Mouse (Mus musculus): ENCODE results near the gene Carns1. TPM values are rescaled to one million over a fixed set of nuclear protein-coding genes. Genes with fewer than 3 reads are reported as not detected.
"Not testable (repeated sequence)": the region's sequence is repeated elsewhere in the genome, so short reads cannot be mapped to it uniquely, and the experiment has no call there.

Carns1 gene
- polyA plus RNA-seq, 1 experiment, result 14.4 TPM

- peak; percentile 39 for DNase-seq
- no peak for TF ChIP-seq CTCF (IDR thresholded peaks at IDR 0.05; ENCODE audit: insufficient read depth, low read length)
- TF ChIP-seq POLR2A (IDR thresholded peaks at IDR 0.05; ENCODE audit: borderline replicate concordance, extremely low read depth, low read depth, low read length), result no peak
Measured at GRCm38 (mm10) chr19:4126759-4127495, 48.4 kb downstream of the Carns1 start.

DNA sequence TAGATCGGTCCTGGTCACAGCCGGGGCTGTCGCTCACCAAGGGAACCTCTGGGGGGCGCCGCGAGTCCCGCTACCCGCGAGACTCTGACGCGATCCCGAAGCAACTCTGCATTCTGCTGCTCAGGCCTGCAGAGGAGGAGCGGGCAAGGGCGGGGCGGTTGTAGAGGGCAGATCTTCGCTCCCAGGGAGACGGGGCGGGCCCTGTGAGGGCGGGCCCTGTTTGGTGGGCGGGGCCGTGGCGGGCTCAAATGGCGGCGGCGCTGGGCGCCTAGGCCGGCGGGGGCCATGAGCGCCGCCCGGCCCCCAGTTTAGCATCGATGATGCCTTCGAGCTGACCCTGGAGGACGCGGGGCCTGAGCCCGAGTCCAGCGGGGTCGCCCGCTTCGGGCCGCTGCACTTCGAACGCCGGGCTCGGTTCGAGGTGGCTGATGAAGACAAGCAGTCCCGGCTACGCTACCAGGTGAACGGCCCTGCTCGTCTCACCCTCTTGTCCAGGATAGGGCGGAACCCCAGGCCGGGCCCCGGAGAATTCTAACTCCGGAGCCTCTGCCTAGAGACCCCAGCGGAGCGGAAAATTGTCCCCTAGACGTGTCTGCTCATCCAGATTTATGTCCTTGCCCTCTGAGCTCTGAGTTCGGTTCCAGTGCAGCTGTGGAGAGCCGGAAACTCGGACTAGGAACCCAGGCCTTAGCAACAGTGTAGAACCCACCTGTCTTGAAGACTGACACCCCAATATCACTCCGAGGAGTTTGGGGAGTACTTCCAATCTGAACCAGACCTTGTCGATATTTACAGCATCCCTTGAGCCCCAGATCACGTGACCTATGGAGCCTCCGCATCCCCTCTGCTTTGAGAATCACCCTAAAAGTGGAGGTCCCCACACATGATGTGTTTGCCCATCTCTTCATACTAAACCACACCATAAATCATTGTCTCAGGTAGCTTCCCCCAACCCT is 49.3 kb downstream of the Carns1 start, which contains the start of gene Aip:
TSS of gene Aip (minus strand) at position 118 of the 956 bp plus-strand sequence.
- 1% methylated on average over 61 of the region's 64 CpGs for WGBS
- TF ChIP-seq POLR2A (IDR thresholded peaks at IDR 0.05; ENCODE audit: borderline replicate concordance, extremely low read depth, low read depth, low read length) (0 out of 2 replicates have a peak, but pooled peaks have one; percentile 35), CTCF (IDR thresholded peaks at IDR 0.05; ENCODE audit: insufficient read depth, low read length) (peak; percentile 37)
- peak within 1 kb of the TSS; percentile 78 for H3K4me3 ChIP-seq (replicated peaks; ENCODE audit: extremely low read depth, low read depth, low read length)
- peak; percentile 96 for DNase-seq
- H3K4me1 ChIP-seq (ENCODE audit: control insufficient read depth, insufficient read depth, low read length), result peaks cover 10% of the 10 kb centered on the region; the same call in 1 of the 2 replicates

More at GRCm38 (mm10) chr19:4126759-4127495, 48.4 kb downstream of the Carns1 start:
- WGBS, result 42% methylated on average over 7 of the region's 7 CpGs
- Histone ChIP-seq H3K4me1 (ENCODE audit: control insufficient read depth, insufficient read depth, low read length) (peaks cover 10% of the 10 kb centered on the region; the same call in 1 of the 2 replicates), H3K4me3 (replicated peaks; ENCODE audit: extremely low read depth, low read depth, low read length) (no peak overlapping the region)

DNA sequence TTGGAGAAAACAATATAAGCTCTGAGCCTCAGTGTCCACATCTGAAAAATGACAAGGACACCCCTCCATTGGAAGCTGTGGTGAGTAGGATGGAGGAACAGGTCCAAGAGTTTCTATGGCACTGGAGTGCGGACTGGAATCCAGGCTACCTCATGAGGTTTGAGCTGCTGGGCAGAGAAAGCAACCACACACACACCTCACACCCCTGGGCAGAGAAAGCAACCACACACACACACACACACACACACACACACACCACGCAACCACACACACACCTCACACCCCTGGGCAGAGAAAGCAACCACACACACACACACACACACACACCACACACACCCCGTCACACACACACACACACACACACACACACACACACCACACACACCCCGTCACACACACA is 50.0 kb downstream of the Carns1 start:
- WGBS, result 5% methylated on average over 4 of the region's 4 CpGs
- DNase-seq, result not testable (repeated sequence)
- peaks cover 15% of the 10 kb centered on the region; the same call in 1 of the 2 replicates for H3K4me1 ChIP-seq (ENCODE audit: control insufficient read depth, insufficient read depth, low read length)
- peak overlapping the region; percentile 55 for H3K4me3 ChIP-seq (replicated peaks; ENCODE audit: extremely low read depth, low read depth, low read length)

GRCm38 (mm10) chr19:4124432-4124831 is 50.8 kb downstream of the Carns1 start:
- no peak for DNase-seq
- peaks cover 15% of the 10 kb centered on the region; the same call in 1 of the 2 replicates for H3K4me1 ChIP-seq (ENCODE audit: control insufficient read depth, insufficient read depth, low read length)
- WGBS, result 70% methylated on average over 4 of the region's 4 CpGs
- TF ChIP-seq POLR2A (IDR thresholded peaks at IDR 0.05; ENCODE audit: borderline replicate concordance, extremely low read depth, low read depth, low read length), result no peak
- TF ChIP-seq CTCF (IDR thresholded peaks at IDR 0.05; ENCODE audit: insufficient read depth, low read length), result no peak
- H3K4me3 ChIP-seq (replicated peaks; ENCODE audit: extremely low read depth, low read depth, low read length), result no peak overlapping the region

DNA sequence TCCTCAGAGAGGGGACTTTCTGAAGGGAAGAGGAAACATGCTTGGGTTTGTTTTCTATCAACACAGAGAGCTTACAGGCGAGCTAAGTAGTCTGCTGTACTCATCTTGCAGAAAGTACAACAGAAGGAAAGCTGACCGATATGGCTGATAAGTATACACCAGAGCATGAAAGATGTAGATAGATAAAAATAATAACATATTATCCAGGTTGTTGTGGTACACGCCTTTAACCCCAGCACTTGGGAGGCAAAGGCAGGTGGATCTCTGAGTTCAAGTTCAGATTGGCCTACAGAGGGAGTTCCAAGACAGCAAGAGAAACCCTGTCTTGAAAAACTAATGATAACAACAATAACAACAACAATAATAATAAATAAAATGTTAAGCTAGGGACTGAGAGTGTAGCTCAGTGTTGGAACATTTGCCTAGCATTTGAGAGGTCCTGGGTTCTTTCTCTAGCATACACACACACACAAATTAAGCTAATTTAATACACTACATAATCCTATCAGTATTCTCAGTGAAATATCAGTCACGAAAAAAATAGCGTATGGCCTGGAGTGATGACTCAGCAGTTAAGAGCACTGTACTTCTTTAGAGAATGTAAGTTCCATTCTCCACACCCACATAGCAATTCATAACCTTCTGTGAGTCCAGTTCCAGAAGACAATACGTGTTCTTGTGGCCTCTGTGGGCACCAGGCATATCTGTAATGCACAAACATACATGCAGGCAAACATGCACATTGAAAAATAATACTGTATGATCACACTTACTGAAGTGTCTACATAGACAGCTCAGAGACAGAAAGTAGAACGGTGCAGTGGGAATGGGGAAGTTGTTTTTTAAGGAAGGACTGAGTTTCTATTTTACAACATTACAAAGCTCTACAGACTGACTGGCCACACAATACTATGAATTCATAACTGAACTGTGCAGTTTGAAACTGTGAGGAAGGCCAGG is 52.6 kb downstream of the Carns1 start:
- Histone ChIP-seq H3K4me1 (ENCODE audit: control insufficient read depth, insufficient read depth, low read length) (peaks cover 15% of the 10 kb centered on the region; the same call in 1 of the 2 replicates), H3K4me3 (replicated peaks; ENCODE audit: extremely low read depth, low read depth, low read length) (no peak overlapping the region)
- TF ChIP-seq POLR2A (IDR thresholded peaks at IDR 0.05; ENCODE audit: borderline replicate concordance, extremely low read depth, low read depth, low read length) (no peak), CTCF (IDR thresholded peaks at IDR 0.05; ENCODE audit: insufficient read depth, low read length) (no peak)
- DNase-seq, result no peak
- WGBS, result 68% methylated on average over 7 of the region's 7 CpGs

- H3K4me3 ChIP-seq (replicated peaks; ENCODE audit: extremely low read depth, low read depth, low read length); DNase-seq: not testable (repeated sequence)
- H3K4me1 ChIP-seq (ENCODE audit: control insufficient read depth, insufficient read depth, low read length), result peaks cover 13% of the 10 kb centered on the region; the same call in 1 of the 2 replicates
- 53% methylated on average over 6 of the region's 6 CpGs for WGBS
Measured at GRCm38 (mm10) chr19:4121896-4122295, 53.4 kb downstream of the Carns1 start.

DNA sequence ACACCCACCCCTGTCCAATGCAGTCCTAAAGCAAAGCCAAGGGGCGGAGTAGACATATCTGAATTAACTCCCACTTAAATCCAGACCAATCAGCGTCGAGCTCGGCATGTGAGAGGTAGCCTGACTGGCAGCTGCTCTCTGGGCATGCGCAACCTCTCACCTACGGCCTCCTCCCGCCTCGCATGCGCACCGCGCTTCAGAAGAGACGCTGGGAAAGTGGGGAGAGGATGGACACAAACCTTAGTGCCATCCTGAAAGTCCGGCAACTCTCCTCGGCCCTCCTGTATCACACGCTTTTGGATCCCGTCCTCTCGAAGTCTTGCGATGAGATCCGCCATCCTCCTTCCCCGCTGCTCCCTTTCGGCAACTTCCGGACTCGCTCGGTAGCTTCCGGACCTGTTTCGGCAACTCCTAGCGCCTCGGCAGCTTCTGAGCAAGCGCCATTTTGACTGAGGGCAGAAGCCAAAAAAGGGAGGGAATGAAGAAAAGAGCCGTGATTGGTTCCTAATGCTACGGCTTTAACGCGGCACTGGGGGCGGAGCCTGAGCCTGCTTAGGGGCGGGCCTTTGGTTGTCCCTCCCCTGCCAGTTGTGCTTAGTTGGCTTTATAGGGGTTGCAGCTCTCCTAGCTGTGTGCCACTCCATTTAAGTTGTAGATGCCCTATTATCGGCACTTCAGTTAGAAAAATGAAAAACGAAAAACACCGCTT is 54.0 kb downstream of the Carns1 start:
- peak; percentile 98 for DNase-seq
- WGBS, result 1% methylated on average over 38 of the region's 38 CpGs
- TF ChIP-seq POLR2A (IDR thresholded peaks at IDR 0.05; ENCODE audit: borderline replicate concordance, extremely low read depth, low read depth, low read length) (peak; percentile 93), CTCF (IDR thresholded peaks at IDR 0.05; ENCODE audit: insufficient read depth, low read length) (0 out of 2 replicates have a peak, but pooled peaks have one; percentile 4)

GRCm38 (mm10) chr19:4120496-4120895 is 54.8 kb downstream of the Carns1 start:
- TF ChIP-seq CTCF (IDR thresholded peaks at IDR 0.05; ENCODE audit: insufficient read depth, low read length) (no peak), POLR2A (IDR thresholded peaks at IDR 0.05; ENCODE audit: borderline replicate concordance, extremely low read depth, low read depth, low read length) (no peak)
- H3K4me1 ChIP-seq (ENCODE audit: control insufficient read depth, insufficient read depth, low read length), result peaks cover 8% of the 10 kb centered on the region; the same call in 1 of the 2 replicates
- WGBS, result 92% methylated on average over 2 of the region's 2 CpGs
- no peak for DNase-seq
- H3K4me3 ChIP-seq (replicated peaks; ENCODE audit: extremely low read depth, low read depth, low read length), result no peak overlapping the region

More for the DNA sequence above, 54.0 kb downstream of the Carns1 start:
- Histone ChIP-seq H3K4me1 (ENCODE audit: control insufficient read depth, insufficient read depth, low read length) (peaks cover 8% of the 10 kb centered on the region; the same call in 1 of the 2 replicates), H3K4me3 (replicated peaks; ENCODE audit: extremely low read depth, low read depth, low read length) (peak overlapping the region; percentile 90)
